Mouse (Mus musculus) kidney, postnatal 0 days (tissue): ENCODE data around the gene Akt1s1. TPM values are rescaled to one million over a fixed set of nuclear protein-coding genes. Genes with fewer than 3 reads are reported as not detected.

Source experiments
- ATAC-seq: fragments of 200-750 bp; cut with Nextera tagmentation; replicated peaks from 2 replicates; pipeline ENCODE4 v1.8.0; 2017; ENCODE audit warnings: low read depth, moderate number of reproducible peaks, moderate TSS enrichment, moderate library complexity; ENCODE audit not compliant: low FRiP score
- DNase-seq: peaks from one replicate; pipeline ENCODE4 v3.0.0-alpha.2; 2016; ENCODE audit warnings: low spot score
- H3K27ac ChIP-seq: fragments of 300-500 bp; sonication (generic); 2 replicates; pipeline ENCODE4 v1.5.1; 2014; ENCODE audit warnings: mild to moderate bottlenecking
- H3K27me3 ChIP-seq: fragments of 300-500 bp; sonication (generic); 2 replicates; pipeline ENCODE4 v1.6.1; 2014; ENCODE audit warnings: low read length, mixed read lengths; ENCODE audit not compliant: insufficient read depth
- H3K36me3 ChIP-seq: fragments of 300-500 bp; sonication (generic); 2 replicates; pipeline ENCODE4 v1.6.1; 2014; ENCODE audit warnings: low read length, mixed read lengths; ENCODE audit not compliant: insufficient read depth
- H3K4me1 ChIP-seq: fragments of 300-500 bp; sonication (generic); replicated peaks from 2 replicates; pipeline ENCODE4 v1.6.1; 2014; ENCODE audit warnings: antibody characterized with exemption, low read length, mixed read lengths; ENCODE audit not compliant: insufficient read depth
- H3K4me2 ChIP-seq: fragments of 300-500 bp; sonication (generic); 2 replicates; pipeline ENCODE4 v1.6.1; 2014; ENCODE audit warnings: mild to moderate bottlenecking, low read length, moderate library complexity, mixed read lengths
- H3K4me3 ChIP-seq: fragments of 300-500 bp; sonication (generic); replicated peaks from 2 replicates; pipeline ENCODE4 v1.5.1; 2014; ENCODE audit warnings: low read depth, low read length
- H3K9ac ChIP-seq: fragments of 300-500 bp; sonication (generic); 2 replicates; pipeline ENCODE4 v1.6.1; 2014; ENCODE audit warnings: low read depth, low read length
- H3K9me3 ChIP-seq: fragments of 300-500 bp; sonication (generic); replicated peaks from 2 replicates; pipeline ENCODE4 v1.6.1; 2016; ENCODE audit warnings: low read length, inconsistent platforms, mixed read lengths
- CTCF ChIP-seq: IDR thresholded peaks from 2 replicates; pipeline ENCODE4 v1.5.1; 2016; ENCODE audit warnings: antibody characterized with exemption, low read depth, mild to moderate bottlenecking, moderate library complexity
- WGBS: fragments of 180-500 bp; shearing (Covaris S2); extraction: QIAGEN DNeasy Blood & Tissue Kit; methylation state at CpG from one replicate; pipeline ENCODE4 v1.1.7; 2014; 5-methylcytosine and 5-hydroxymethylcytosine counted together
- polyA plus RNA-seq: library from polyadenylated mRNA; unstranded; fragments of >200 nt; fragmentation: Nextera tagmentation; extraction: Ambion mirVana; gene quantifications from 2 replicates; pipeline ENCODE4 v1.2.1, GENCODE M21; 2015

Akt1s1 gene
- polyA plus RNA-seq, 1 experiment from 2014 or later, result 111 TPM

GRCm38 (mm10) chr7:44867010-44867702 lies 18.4 kb downstream of the Akt1s1 start:
- Histone ChIP-seq H3K9ac (peak overlapping the region; percentile 100), H3K4me3 (peak overlapping the region; percentile 96), H3K27me3 (no peaks in the 10 kb centered on the region), H3K36me3 (peaks cover 35% of the 10 kb centered on the region), H3K27ac (peak overlapping the region; percentile 100), H3K4me1 (peaks cover 33% of the 10 kb centered on the region), H3K4me2 (peak overlapping the region; percentile 55), H3K9me3 (no peaks in the 10 kb centered on the region)
- ATAC-seq (no peak), DNase-seq (no peak)
- TF ChIP-seq CTCF, result no peak
- 25% methylated on average over 18 of the region's 19 CpGs for WGBS

GRCm38 (mm10) chr7:44867802-44868201 lies 19.0 kb downstream of the Akt1s1 start:
- no peak for TF ChIP-seq CTCF
- H3K4me3 ChIP-seq, result peak overlapping the region; percentile 96
- ATAC-seq, result no peak

GRCm38 (mm10) chr7:44868465-44868864 lies 19.7 kb downstream of the Akt1s1 start:
- Histone ChIP-seq H3K4me1 (peaks cover 33% of the 10 kb centered on the region), H3K9me3 (no peaks in the 10 kb centered on the region), H3K27ac (peak overlapping the region; percentile 100), H3K27me3 (no peaks in the 10 kb centered on the region), H3K4me2 (peak overlapping the region; percentile 55), H3K36me3 (peaks cover 22% of the 10 kb centered on the region), H3K9ac (peak overlapping the region; percentile 100), H3K4me3 (peak overlapping the region; percentile 96)
- 3% methylated on average over 16 of the region's 16 CpGs for WGBS
- peak; percentile 36 for DNase-seq
- ATAC-seq, result no peak
- no peak for TF ChIP-seq CTCF

More at GRCm38 (mm10) chr7:44867802-44868201, 19.0 kb downstream of the Akt1s1 start:
- Histone ChIP-seq H3K4me1 (peaks cover 33% of the 10 kb centered on the region), H3K9ac (peak overlapping the region; percentile 100), H3K27ac (peak overlapping the region; percentile 100), H3K36me3 (peaks cover 29% of the 10 kb centered on the region), H3K9me3 (no peaks in the 10 kb centered on the region), H3K27me3 (no peaks in the 10 kb centered on the region), H3K4me2 (peak overlapping the region; percentile 55)
- DNase-seq, result no peak
- WGBS, result 21% methylated on average over 9 of the region's 9 CpGs

GRCm38 (mm10) chr7:44868919-44869696 lies 20.3 kb downstream of the Akt1s1 start:
- DNase-seq, result peak; percentile 84
- Histone ChIP-seq H3K36me3 (peaks cover 16% of the 10 kb centered on the region), H3K9ac (peak overlapping the region; percentile 100), H3K4me1 (peaks cover 33% of the 10 kb centered on the region), H3K27me3 (no peaks in the 10 kb centered on the region), H3K4me2 (peak overlapping the region; percentile 55), H3K9me3 (no peaks in the 10 kb centered on the region), H3K4me3 (peak overlapping the region; percentile 96), H3K27ac (peak overlapping the region; percentile 100)
- ATAC-seq, result peak; percentile 31
- TF ChIP-seq CTCF, result 0 out of 2 replicates have a peak, but pooled peaks have one; percentile 2
- under 1% methylated on average over 89 of the region's 108 CpGs for WGBS

GRCm38 (mm10) chr7:44869697-44870528 lies 21.1 kb downstream of the Akt1s1 start, which contains the start of gene Ptov1:
Gene Ptov1, minus strand, starts transcription at chr7:44869788.
- TF ChIP-seq CTCF, result no peak; the same call in 1 of the 2 replicates
- Histone ChIP-seq H3K4me3 (peak within 1 kb of the TSS; percentile 96), H3K4me1 (peaks cover 33% of the 10 kb centered on the region), H3K9ac (peak within 1 kb of the TSS; percentile 100), H3K27me3 (no peaks in the 10 kb centered on the region), H3K36me3 (peaks cover 11% of the 10 kb centered on the region; the same call in 1 of the 2 replicates), H3K9me3 (no peaks in the 10 kb centered on the region), H3K27ac (peak within 1 kb of the TSS; percentile 100), H3K4me2 (peak within 1 kb of the TSS; percentile 55)
- 4% methylated on average over 29 of the region's 29 CpGs for WGBS
- peak; percentile 91 for ATAC-seq
- DNase-seq, result peak; percentile 100
